11 mouse cellular contexts compared by ENCODE assay signal in the genomic region with DNA sequence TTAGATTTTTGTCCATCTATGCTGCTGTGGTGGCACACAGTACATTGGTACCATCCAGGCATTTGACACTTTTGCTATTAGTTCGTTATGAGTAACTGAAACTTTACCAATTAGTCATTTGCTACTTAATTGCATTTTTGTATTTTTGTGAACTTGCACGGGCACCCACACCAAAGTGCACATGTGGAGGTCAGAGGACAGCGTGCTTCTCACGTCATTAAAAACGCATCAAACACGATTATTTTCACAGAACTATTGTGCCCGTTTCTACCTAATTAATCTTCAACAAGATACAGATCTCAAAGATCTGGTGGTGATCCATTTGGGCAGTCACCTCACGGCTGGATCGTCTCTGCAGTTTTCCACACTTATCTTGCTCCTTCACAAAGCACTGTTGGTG.
A peak's percentile ranks its signal among the peaks of the same experiment; 100 is the strongest.
DNase-seq lines count a peak whose midpoint lies in the region; ATAC-seq lines count a peak whose summit lies in the region.
"Had no signal": no experiment of that assay in that cellular context is flagged by ENCODE, and none has a peak within 500 bp of the region (broad histone marks: within the 10 kb centered on the region; RNA-seq: fewer than 3 reads in every experiment).

No protein-coding gene starts in this region.

- no peak overlapping the region for H3K27ac ChIP-seq in heart, embryonic 15.5 days
- no peak overlapping the region for H3K27ac ChIP-seq in lung, embryonic 16.5 days (ENCODE audit: low read length)
- no peak overlapping the region for H3K27ac ChIP-seq in hindbrain, embryonic 13.5 days
- H3K27ac ChIP-seq in midbrain, embryonic 14.5 days (replicated peaks; ENCODE audit: low read depth, low read length) = no peak overlapping the region

- no peaks in the 10 kb centered on the region for H3K36me3 ChIP-seq in heart, embryonic 15.5 days
- no peaks in the 10 kb centered on the region for H3K36me3 ChIP-seq in lung, embryonic 16.5 days (ENCODE audit: control insufficient read depth, insufficient read depth, low read length)
- H3K36me3 ChIP-seq in hindbrain, embryonic 13.5 days = no peaks in the 10 kb centered on the region
- no peaks in the 10 kb centered on the region for H3K36me3 ChIP-seq in midbrain, embryonic 14.5 days (ENCODE audit: control insufficient read depth, insufficient read depth, low read length)

- H3K9me3 ChIP-seq in heart, embryonic 15.5 days (replicated peaks) = no peaks in the 10 kb centered on the region
- no peaks in the 10 kb centered on the region for H3K9me3 ChIP-seq in lung, embryonic 16.5 days (ENCODE audit: control insufficient read depth, low read length)
- no peaks in the 10 kb centered on the region for H3K9me3 ChIP-seq in hindbrain, embryonic 13.5 days
- no peaks in the 10 kb centered on the region for H3K9me3 ChIP-seq in midbrain, embryonic 14.5 days (ENCODE audit: control insufficient read depth, low read length)

- 38% methylated on average over 9 of the region's 9 CpGs for WGBS in heart, embryonic 15.5 days
- 24% methylated on average over 9 of the region's 9 CpGs for WGBS in lung, embryonic 16.5 days
- 16% methylated on average over 9 of the region's 9 CpGs for WGBS in hindbrain, embryonic 13.5 days
- WGBS in midbrain, embryonic 14.5 days = 30% methylated on average over 9 of the region's 9 CpGs

- no peak overlapping the region for H3K9ac ChIP-seq in heart, embryonic 15.5 days
- H3K9ac ChIP-seq in lung, embryonic 16.5 days (ENCODE audit: low read length) = no peak overlapping the region
- no peak overlapping the region for H3K9ac ChIP-seq in hindbrain, embryonic 13.5 days
- no peak overlapping the region; the same call in 1 of the 2 replicates for H3K9ac ChIP-seq in midbrain, embryonic 14.5 days (replicated peaks; ENCODE audit: low read length)

- no peak for ATAC-seq in heart, embryonic 15.5 days (replicated peaks; ENCODE audit: insufficient number of reproducible peaks, insufficient read depth, low FRiP score, low read depth)
- no peak for ATAC-seq in lung, embryonic 16.5 days (ENCODE audit: low read depth)
- ATAC-seq in hindbrain, embryonic 13.5 days (ENCODE audit: low FRiP score) = no peak
- no peak for ATAC-seq in midbrain, embryonic 14.5 days (ENCODE audit: low FRiP score, low TSS enrichment)
- ATAC-seq: CD4-positive, CD25-positive, alpha-beta regulatory T cell, adult 4 months had no signal

- H3K27me3 ChIP-seq in heart, embryonic 15.5 days = peaks cover 13% of the 10 kb centered on the region
- peaks cover 6% of the 10 kb centered on the region for H3K27me3 ChIP-seq in lung, embryonic 16.5 days (ENCODE audit: control insufficient read depth, insufficient read depth, low read depth, low read length)
- peaks cover 14% of the 10 kb centered on the region; the same call in 1 of the 2 replicates for H3K27me3 ChIP-seq in hindbrain, embryonic 13.5 days
- H3K27me3 ChIP-seq in midbrain, embryonic 14.5 days (ENCODE audit: control insufficient read depth, insufficient read depth, low read length) = peaks cover 3% of the 10 kb centered on the region; the same call in 1 of the 2 replicates

- no peak for DNase-seq in heart, postnatal 25 days (ENCODE audit: low spot score)
- no peak for DNase-seq in lung, postnatal 25 days (ENCODE audit: low spot score)
- DNase-seq in midbrain, embryonic 14.5 days = no peak
- no peak for DNase-seq in layer of hippocampus, adult 8-10 months (ENCODE audit: low spot score in 2 of 2)
- DNase-seq in frontal cortex, adult 2 months (ENCODE audit: extremely low spot score in 1 of 2, low spot score in 1 of 2) = no peak
- DNase-seq: lung, postnatal 36 days; right cerebral cortex, postnatal 14 days had no signal

- H3K4me1 ChIP-seq in heart, embryonic 15.5 days (replicated peaks) = peaks cover 20% of the 10 kb centered on the region
- peaks cover 14% of the 10 kb centered on the region; the same call in 1 of the 2 replicates for H3K4me1 ChIP-seq in lung, embryonic 16.5 days (replicated peaks; ENCODE audit: control insufficient read depth, insufficient read depth, low read length)
- H3K4me1 ChIP-seq in hindbrain, embryonic 13.5 days (replicated peaks) = peaks cover 51% of the 10 kb centered on the region
- peaks cover 30% of the 10 kb centered on the region for H3K4me1 ChIP-seq in midbrain, embryonic 14.5 days (ENCODE audit: control insufficient read depth, insufficient read depth, low read length)

- H3K4me2 ChIP-seq in heart, embryonic 15.5 days = peak overlapping the region; percentile 78
- peak overlapping the region; percentile 58; the same call in 1 of the 2 replicates for H3K4me2 ChIP-seq in lung, embryonic 16.5 days (ENCODE audit: low read depth, low read length)
- H3K4me2 ChIP-seq in hindbrain, embryonic 13.5 days = peak overlapping the region; percentile 61
- H3K4me2 ChIP-seq in midbrain, embryonic 14.5 days (ENCODE audit: low read length) = peak overlapping the region; percentile 59

- H3K4me3 ChIP-seq in heart, embryonic 15.5 days = no peak overlapping the region
- no peak overlapping the region; the same call in 1 of the 2 replicates for H3K4me3 ChIP-seq in lung, embryonic 16.5 days (ENCODE audit: low read length)
- no peak overlapping the region for H3K4me3 ChIP-seq in hindbrain, embryonic 13.5 days
- H3K4me3 ChIP-seq in midbrain, embryonic 14.5 days (replicated peaks; ENCODE audit: low read depth, low read length) = no peak overlapping the region

- intact Hi-C loops in heart, postnatal 25 days (cut with DNase I) = no loop called here
